Mouse (Mus musculus) limb, embryonic 13.5 days (tissue): ENCODE measurements around the gene Tekt2. TPM values are rescaled to one million over a fixed set of nuclear protein-coding genes. Genes with fewer than 3 reads are reported as not detected.

Experiments used
- ATAC-seq: fragments of 200-750 bp; cut with Nextera tagmentation; 2 replicates; pipeline ENCODE4 v1.8.0; 2017; ENCODE audit warnings: low read depth, moderate number of reproducible peaks, moderate TSS enrichment; ENCODE audit not compliant: low FRiP score
- H3K27ac ChIP-seq: fragments of 300-500 bp; sonication (generic); 2 replicates; pipeline ENCODE4 v1.5.1; 2015; ENCODE audit warnings: inconsistent platforms, mild to moderate bottlenecking, moderate library complexity
- H3K27me3 ChIP-seq: fragments of 300-500 bp; sonication (generic); 2 replicates; pipeline ENCODE4 v1.6.1; 2015; ENCODE audit warnings: mild to moderate bottlenecking, inconsistent platforms
- H3K36me3 ChIP-seq: fragments of 300-500 bp; sonication (generic); 2 replicates; pipeline ENCODE4 v1.6.1; 2015; ENCODE audit warnings: inconsistent platforms, mild to moderate bottlenecking, moderate library complexity
- H3K4me1 ChIP-seq: fragments of 300-500 bp; sonication (generic); 2 replicates; pipeline ENCODE4 v1.6.1; 2015; ENCODE audit warnings: inconsistent platforms
- H3K4me2 ChIP-seq: fragments of 300-500 bp; sonication (generic); replicated peaks from 2 replicates; pipeline ENCODE4 v1.6.1; 2015; ENCODE audit warnings: inconsistent platforms, mild to moderate bottlenecking, moderate library complexity
- H3K4me3 ChIP-seq: fragments of 300-500 bp; sonication (generic); 2 replicates; pipeline ENCODE4 v1.5.1; 2015; ENCODE audit warnings: moderate library complexity, mild to moderate bottlenecking, inconsistent platforms
- H3K9ac ChIP-seq: fragments of 300-500 bp; sonication (generic); 2 replicates; pipeline ENCODE4 v1.6.1; 2015; ENCODE audit warnings: mild to moderate bottlenecking, inconsistent platforms
- H3K9me3 ChIP-seq: fragments of 300-500 bp; sonication (generic); 2 replicates; pipeline ENCODE4 v1.6.1; 2016; ENCODE audit warnings: inconsistent platforms
- WGBS: fragments of 180-500 bp; shearing (Covaris S2); methylation state at CpG from one replicate; pipeline ENCODE4 v1.1.7; 2015; 5-methylcytosine and 5-hydroxymethylcytosine counted together
- polyA plus RNA-seq: library from polyadenylated mRNA; unstranded; fragments of >200 nt; fragmentation: Nextera tagmentation; extraction: Ambion mirVana; gene quantifications from 2 replicates; pipeline ENCODE4 v1.2.1, GENCODE M21; 2015

Gene Tekt2
- polyA plus RNA-seq, 1 experiment from 2014 or later: 23.6 TPM

GRCm38 (mm10) chr4:126306058-126306457 lies 19.4 kb downstream of the Tekt2 start:
- 0 out of 2 replicates have a peak, but pooled peaks cover 5% of the 10 kb centered on the region for H3K36me3 ChIP-seq
- H3K27me3 ChIP-seq: peaks cover 21% of the 10 kb centered on the region
- no peak overlapping the region for H3K4me3 ChIP-seq
- no peak for ATAC-seq
- peaks cover 26% of the 10 kb centered on the region for H3K4me1 ChIP-seq
- H3K4me2 ChIP-seq: no peak overlapping the region
- 87% methylated on average over 6 of the region's 6 CpGs for WGBS
- no peak overlapping the region for H3K9ac ChIP-seq
- H3K9me3 ChIP-seq: 0 out of 2 replicates have a peak, but pooled peaks cover 7% of the 10 kb centered on the region
- H3K27ac ChIP-seq: no peak overlapping the region

- WGBS: 93% methylated on average over 1 of the region's 1 CpGs
Observed at GRCm38 (mm10) chr4:126305428-126305827, 20.1 kb downstream of the Tekt2 start.

GRCm38 (mm10) chr4:126303877-126304276 lies 21.6 kb downstream of the Tekt2 start:
- Histone ChIP-seq H3K36me3 (no peaks in the 10 kb centered on the region), H3K27me3 (peaks cover 37% of the 10 kb centered on the region), H3K27ac (no peak overlapping the region), H3K4me3 (no peak overlapping the region), H3K9ac (no peak overlapping the region), H3K4me1 (peaks cover 28% of the 10 kb centered on the region), H3K9me3 (0 out of 2 replicates have a peak, but pooled peaks cover 7% of the 10 kb centered on the region), H3K4me2 (no peak overlapping the region)
- 52% methylated on average over 4 of the region's 4 CpGs for WGBS
- ATAC-seq: no peak

More at GRCm38 (mm10) chr4:126305428-126305827, 20.1 kb downstream of the Tekt2 start:
- Histone ChIP-seq H3K27me3 (peaks cover 27% of the 10 kb centered on the region), H3K4me2 (no peak overlapping the region), H3K4me3 (no peak overlapping the region), H3K4me1 (peaks cover 33% of the 10 kb centered on the region), H3K27ac (no peak overlapping the region), H3K36me3 (0 out of 2 replicates have a peak, but pooled peaks cover 5% of the 10 kb centered on the region), H3K9me3 (0 out of 2 replicates have a peak, but pooled peaks cover 7% of the 10 kb centered on the region), H3K9ac (no peak overlapping the region)
- ATAC-seq: no peak

DNA sequence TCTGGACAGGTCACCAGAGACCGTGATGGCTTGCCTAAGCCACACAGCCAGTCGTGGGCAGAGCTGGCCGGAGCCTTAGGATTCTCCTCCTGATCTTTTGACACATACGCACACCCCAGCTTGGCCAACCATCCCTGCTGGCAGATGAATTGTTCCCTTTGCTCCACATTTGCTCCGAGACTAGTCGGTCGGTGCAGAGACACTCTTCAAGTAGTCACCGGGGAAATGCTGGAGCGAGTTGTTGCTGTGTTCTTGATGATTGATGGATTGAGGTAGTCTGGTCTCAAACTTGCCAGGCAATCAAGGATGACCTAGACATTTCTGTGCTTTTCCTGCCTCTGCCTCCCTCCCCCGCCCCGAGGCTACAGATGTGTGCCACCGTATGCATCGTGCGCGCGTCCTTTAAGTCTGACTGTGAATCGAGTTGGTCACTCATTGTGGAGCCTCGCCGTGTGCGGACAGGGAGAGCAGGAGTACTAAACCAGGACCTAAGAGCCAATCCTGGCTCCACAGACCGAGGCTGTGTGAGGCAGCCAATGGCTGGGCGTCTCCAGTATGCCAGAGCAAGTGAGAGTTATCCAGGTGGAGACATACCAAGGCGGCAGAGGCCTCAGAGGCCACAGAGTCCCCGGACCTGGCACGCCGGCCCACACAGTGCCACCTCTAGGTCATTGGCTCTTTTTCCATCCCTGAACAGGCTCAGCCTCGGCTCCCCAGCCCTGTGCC lies 23.7 kb downstream of the Tekt2 start:
- Histone ChIP-seq H3K4me3 (peak overlapping the region; percentile 44), H3K9ac (peak overlapping the region; percentile 57), H3K4me2 (peak overlapping the region; percentile 82), H3K27ac (peak overlapping the region; percentile 76), H3K9me3 (0 out of 2 replicates have a peak, but pooled peaks cover 7% of the 10 kb centered on the region), H3K27me3 (peaks cover 51% of the 10 kb centered on the region), H3K4me1 (peaks cover 38% of the 10 kb centered on the region), H3K36me3 (0 out of 2 replicates have a peak, but pooled peaks cover 5% of the 10 kb centered on the region)
- ATAC-seq: peak; percentile 6; the same call in 1 of the 2 replicates
- 6% methylated on average over 27 of the region's 27 CpGs for WGBS

DNA sequence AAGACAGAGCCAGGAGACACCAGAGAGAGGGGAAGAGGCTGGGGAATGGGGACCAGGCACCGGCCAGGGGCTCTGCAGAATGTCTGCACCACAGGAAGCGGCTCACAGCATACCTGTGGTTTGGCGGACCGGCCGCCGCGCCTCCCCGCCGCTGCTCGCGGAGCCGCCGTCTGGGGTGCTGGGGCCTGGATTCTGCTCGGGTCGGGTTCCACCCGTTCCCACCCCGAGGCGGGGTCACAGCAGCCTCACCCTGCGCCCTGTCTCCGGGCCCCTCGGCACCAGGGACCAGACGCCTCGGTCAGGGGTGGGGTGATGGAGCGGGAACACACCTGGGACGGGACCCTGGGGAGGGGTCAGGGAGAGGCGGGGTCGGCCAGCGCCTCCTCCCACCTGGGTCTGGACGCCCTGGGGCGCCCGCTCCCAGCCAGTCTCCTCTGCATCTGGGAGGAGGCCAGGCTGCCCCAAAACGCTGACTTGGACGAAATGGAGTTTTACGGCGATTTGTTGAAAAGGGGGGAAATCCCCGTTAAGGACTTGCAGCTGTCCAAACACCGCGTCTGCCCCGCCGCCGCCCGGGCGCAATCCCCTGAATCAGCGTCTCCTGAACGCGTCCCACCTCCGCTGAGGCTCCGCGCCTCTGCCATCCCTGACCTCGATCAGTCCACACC lies 24.4 kb downstream of the Tekt2 start:
- Histone ChIP-seq H3K4me3 (peak overlapping the region; percentile 44), H3K4me2 (peak overlapping the region; percentile 82), H3K27ac (peak overlapping the region; percentile 76), H3K27me3 (peaks cover 51% of the 10 kb centered on the region), H3K4me1 (peaks cover 45% of the 10 kb centered on the region), H3K36me3 (0 out of 2 replicates have a peak, but pooled peaks cover 5% of the 10 kb centered on the region), H3K9ac (peak overlapping the region; percentile 57), H3K9me3 (0 out of 2 replicates have a peak, but pooled peaks cover 6% of the 10 kb centered on the region)
- 1% methylated on average over 50 of the region's 50 CpGs for WGBS
- peak; percentile 52 for ATAC-seq

DNA sequence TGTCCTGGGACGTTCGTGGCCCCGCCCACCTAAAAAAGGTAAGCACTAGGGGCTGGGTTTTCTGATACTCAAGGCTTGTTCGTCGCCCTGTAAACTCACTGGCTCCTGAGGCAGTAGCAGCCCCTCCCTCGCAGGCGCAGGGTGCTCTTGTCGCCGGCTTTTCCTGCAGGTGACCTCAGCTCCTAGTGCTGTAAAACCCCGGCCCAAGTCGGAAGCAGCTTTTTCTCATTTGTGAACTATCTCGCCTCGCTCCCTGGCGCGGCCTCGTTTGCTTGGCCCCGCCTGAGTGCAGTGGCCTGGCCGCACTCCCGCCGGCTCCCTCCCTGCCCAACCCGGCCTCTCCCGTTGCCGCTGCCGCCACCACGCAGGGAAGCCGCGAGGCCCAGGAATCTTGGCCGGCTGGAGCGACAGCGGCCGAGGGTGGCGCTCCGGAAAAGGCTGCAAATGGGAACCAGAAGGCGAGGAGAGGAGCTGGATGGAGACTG lies 28.8 kb downstream of the Tekt2 start:
- peak overlapping the region; percentile 72 for H3K27ac ChIP-seq
- H3K4me2 ChIP-seq: peak overlapping the region; percentile 72
- 0 out of 2 replicates have a peak, but pooled peaks cover 9% of the 10 kb centered on the region for H3K36me3 ChIP-seq
- H3K27me3 ChIP-seq: peaks cover 42% of the 10 kb centered on the region
- ATAC-seq: peak; percentile 12; the same call in 1 of the 2 replicates
- peak overlapping the region; percentile 63 for H3K9ac ChIP-seq
- no peaks in the 10 kb centered on the region for H3K9me3 ChIP-seq
- WGBS: 0% methylated on average over 34 of the region's 34 CpGs
- H3K4me1 ChIP-seq: peaks cover 48% of the 10 kb centered on the region
- peak overlapping the region; percentile 38 for H3K4me3 ChIP-seq

GRCm38 (mm10) chr4:126295937-126296336 lies 29.6 kb downstream of the Tekt2 start:
- H3K27ac ChIP-seq: no peak overlapping the region
- no peak for ATAC-seq
- no peak overlapping the region for H3K4me3 ChIP-seq
- peaks cover 48% of the 10 kb centered on the region for H3K4me1 ChIP-seq
- 0 out of 2 replicates have a peak, but pooled peaks cover 9% of the 10 kb centered on the region for H3K36me3 ChIP-seq
- no peak overlapping the region for H3K9ac ChIP-seq
- H3K27me3 ChIP-seq: peaks cover 36% of the 10 kb centered on the region
- H3K9me3 ChIP-seq: no peaks in the 10 kb centered on the region
- peak overlapping the region; percentile 72 for H3K4me2 ChIP-seq
- WGBS: 45% methylated on average over 4 of the region's 4 CpGs

DNA sequence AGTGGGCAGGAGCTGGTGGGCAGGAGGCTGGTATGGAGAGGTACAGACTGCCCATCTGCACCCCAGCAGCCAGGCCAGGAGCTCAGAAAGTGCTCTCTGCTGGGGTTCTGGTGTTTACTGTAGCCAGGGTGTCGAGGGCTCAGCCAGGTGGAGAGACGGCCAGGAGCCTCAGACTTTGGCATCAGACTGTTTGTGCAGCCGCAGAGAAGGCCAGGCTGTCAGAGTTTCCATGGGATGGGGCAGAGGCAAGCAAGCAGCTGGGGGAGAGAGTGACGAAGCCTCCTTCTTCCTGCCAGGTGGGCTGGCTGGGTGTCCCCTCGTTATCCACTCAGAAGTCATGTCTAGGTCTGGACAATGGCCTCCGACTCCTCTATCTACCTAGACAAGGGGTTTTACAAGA lies 30.3 kb downstream of the Tekt2 start:
- Histone ChIP-seq H3K9ac (no peak overlapping the region), H3K27me3 (peaks cover 33% of the 10 kb centered on the region), H3K4me2 (no peak overlapping the region), H3K4me3 (no peak overlapping the region), H3K4me1 (peaks cover 47% of the 10 kb centered on the region), H3K27ac (no peak overlapping the region), H3K36me3 (0 out of 2 replicates have a peak, but pooled peaks cover 9% of the 10 kb centered on the region), H3K9me3 (no peaks in the 10 kb centered on the region)
- no peak for ATAC-seq
- 63% methylated on average over 6 of the region's 6 CpGs for WGBS

GRCm38 (mm10) chr4:126291196-126291595 lies 34.3 kb downstream of the Tekt2 start:
- Histone ChIP-seq H3K4me2 (peak overlapping the region; percentile 38), H3K4me3 (peak overlapping the region; percentile 7; the same call in 1 of the 2 replicates), H3K27ac (peak overlapping the region; percentile 67), H3K27me3 (peaks cover 50% of the 10 kb centered on the region), H3K9ac (peak overlapping the region; percentile 54), H3K36me3 (0 out of 2 replicates have a peak, but pooled peaks cover 4% of the 10 kb centered on the region), H3K4me1 (peaks cover 58% of the 10 kb centered on the region), H3K9me3 (no peaks in the 10 kb centered on the region; the same call in 1 of the 2 replicates)
- 0 out of 2 replicates have a peak, but pooled peaks have one; percentile 9 for ATAC-seq
- WGBS: 8% methylated on average over 11 of the region's 13 CpGs

DNA sequence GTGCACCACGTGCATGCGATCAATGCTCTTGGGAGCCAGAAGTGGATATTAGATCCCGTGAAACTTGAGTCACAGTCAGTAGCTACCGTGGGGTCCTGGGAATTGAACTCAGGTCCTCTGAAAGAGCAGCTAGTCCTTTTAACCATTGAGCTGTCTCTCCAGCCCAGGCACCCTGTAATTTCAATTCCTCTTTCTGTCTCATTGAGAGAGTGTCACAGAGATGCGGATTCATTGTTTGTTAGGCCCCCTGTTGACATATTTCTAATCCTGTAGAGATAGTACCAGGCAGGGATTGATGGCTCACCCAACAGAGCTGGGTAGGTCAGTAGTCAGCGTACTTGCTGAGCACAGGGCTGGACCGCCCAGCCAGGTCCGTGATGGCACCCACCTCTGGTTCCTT lies 35.2 kb downstream of the Tekt2 start:
- peaks cover 55% of the 10 kb centered on the region for H3K27me3 ChIP-seq
- H3K27ac ChIP-seq: peak overlapping the region; percentile 10; the same call in 1 of the 2 replicates
- H3K36me3 ChIP-seq: 0 out of 2 replicates have a peak, but pooled peaks cover 4% of the 10 kb centered on the region
- no peak overlapping the region for H3K4me3 ChIP-seq
- peaks cover 6% of the 10 kb centered on the region; the same call in 1 of the 2 replicates for H3K9me3 ChIP-seq
- no peak for ATAC-seq
- peaks cover 55% of the 10 kb centered on the region for H3K4me1 ChIP-seq
- no peak overlapping the region for H3K4me2 ChIP-seq
- WGBS: 75% methylated on average over 8 of the region's 8 CpGs
- H3K9ac ChIP-seq: no peak overlapping the region; the same call in 1 of the 2 replicates

DNA sequence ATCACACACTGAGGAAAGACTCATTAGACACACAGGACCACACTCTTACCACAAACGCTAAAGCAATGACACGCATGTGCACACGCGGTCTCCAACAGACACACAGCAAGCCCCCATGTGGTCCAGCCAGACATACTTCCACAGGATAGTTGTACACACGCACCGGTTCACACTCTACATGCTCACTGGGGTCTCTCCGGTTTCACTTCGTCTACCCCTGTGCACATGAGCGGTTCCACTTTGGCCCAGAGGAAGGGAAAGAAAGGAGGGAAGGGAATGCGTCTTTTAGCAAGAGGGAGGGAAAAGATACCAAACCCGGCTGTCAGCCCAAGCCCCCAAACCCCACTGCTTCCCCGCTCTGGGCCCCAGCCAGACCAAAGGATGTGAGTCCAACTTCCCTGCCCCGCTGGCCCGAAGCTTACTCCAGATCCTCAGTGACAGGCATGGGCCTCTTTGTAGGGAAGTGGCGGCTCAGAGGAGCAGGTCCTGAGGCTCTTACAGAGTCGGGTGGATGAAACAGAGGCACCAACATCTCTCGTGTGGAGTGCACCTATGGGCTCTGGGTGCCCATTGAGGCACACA lies 37.3 kb downstream of the Tekt2 start:
- H3K9me3 ChIP-seq: peaks cover 6% of the 10 kb centered on the region; the same call in 1 of the 2 replicates
- ATAC-seq: no peak
- peaks cover 58% of the 10 kb centered on the region for H3K4me1 ChIP-seq
- H3K36me3 ChIP-seq: 0 out of 2 replicates have a peak, but pooled peaks cover 4% of the 10 kb centered on the region
- peak overlapping the region; percentile 59 for H3K4me3 ChIP-seq
- peaks cover 66% of the 10 kb centered on the region for H3K27me3 ChIP-seq
- peak overlapping the region; percentile 73 for H3K4me2 ChIP-seq
- 35% methylated on average over 17 of the region's 17 CpGs for WGBS
- peak overlapping the region; percentile 79; the same call in 1 of the 2 replicates for H3K9ac ChIP-seq
- peak overlapping the region; percentile 40; the same call in 1 of the 2 replicates for H3K27ac ChIP-seq
